Mouse (Mus musculus) kidney, adult 18-20 months (tissue): ENCODE results near the gene Coq8b.
A peak's percentile ranks its signal among the peaks of the same experiment; 100 is the strongest.

Experiments used
- DNase-seq: peaks from one replicate; pipeline ENCODE4 v3.0.0; 2021

Coq8b gene

GRCm38 (mm10) chr7:27232781-27233281 lies at the start of gene Coq8b:
Gene Coq8b (plus strand): TSS chr7:27233023.
- peak; percentile 94 for DNase-seq

DNA sequence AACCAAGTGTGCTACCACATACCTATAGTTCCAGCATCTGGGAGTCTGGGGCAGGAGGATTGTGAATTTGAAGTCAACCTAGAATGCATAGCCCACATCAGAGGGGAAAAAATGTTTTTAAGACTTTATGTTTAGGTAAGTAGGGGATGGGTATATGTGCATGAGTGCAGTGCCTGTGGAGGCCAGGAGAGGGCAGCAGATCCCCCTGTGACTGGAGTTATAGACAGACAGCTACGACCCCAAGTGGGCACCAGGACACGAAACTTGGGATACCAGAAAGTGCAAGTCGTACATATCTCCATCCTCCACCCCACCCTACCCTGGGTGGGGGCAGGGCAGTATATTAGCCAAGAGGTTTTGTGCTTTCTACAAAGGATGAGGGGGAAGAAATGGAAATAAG lies 47.9 kb upstream of the Coq8b start:
- DNase-seq, result no peak

DNA sequence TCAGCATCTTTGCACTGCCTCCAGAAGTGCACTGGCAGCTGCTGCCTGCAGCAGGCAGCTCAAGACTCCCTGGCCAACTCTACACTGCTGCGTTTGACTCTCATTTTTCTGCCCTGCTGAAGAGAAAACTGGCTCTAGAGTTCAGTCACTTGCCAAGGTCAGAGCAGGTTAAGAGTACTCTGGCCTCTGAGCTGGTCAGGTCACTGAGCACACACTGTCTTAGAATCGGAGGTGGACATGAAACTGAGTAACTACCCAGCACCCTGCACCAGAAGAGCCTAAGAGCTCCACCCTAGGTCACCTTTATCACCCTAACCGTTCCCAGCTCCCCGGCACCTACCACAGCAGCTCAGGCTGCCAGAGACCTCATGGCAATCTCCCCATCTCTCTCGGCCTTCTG lies 46.8 kb upstream of the Coq8b start:
- no peak for DNase-seq

DNA sequence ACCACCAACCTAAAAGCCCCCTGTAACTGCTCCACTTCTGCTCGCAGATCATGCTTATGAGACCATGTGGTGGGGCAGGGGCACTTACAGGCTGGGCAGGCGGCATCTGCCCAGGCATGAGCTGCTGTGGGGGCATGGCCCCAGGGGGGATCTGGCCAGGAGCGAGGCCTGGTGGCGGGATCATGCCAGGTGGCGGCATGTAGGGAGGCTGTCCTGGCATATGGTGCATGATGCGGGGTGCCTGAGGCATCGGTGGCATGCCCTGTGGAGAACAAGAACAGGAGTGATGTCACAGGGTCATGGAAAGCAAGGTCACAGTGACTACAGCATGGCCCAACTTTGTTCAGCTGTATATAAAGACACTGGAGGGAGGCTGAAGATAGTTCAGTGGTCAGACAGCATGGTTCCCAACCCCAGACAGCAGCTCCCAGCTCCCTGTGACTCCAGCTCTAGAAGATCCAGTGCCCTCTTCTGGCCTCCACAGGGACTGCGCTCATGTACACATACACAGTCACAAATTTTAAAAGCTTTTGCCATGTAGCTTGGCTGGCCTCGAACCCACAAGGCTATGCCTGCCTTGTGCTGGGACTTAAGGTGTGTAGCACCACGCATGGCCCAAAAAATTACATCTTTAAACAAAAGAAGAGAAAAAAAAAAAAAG lies 43.4 kb upstream of the Coq8b start:
- DNase-seq, result no peak

GRCm38 (mm10) chr7:27192434-27192833 lies 40.4 kb upstream of the Coq8b start:
- no peak for DNase-seq

DNA sequence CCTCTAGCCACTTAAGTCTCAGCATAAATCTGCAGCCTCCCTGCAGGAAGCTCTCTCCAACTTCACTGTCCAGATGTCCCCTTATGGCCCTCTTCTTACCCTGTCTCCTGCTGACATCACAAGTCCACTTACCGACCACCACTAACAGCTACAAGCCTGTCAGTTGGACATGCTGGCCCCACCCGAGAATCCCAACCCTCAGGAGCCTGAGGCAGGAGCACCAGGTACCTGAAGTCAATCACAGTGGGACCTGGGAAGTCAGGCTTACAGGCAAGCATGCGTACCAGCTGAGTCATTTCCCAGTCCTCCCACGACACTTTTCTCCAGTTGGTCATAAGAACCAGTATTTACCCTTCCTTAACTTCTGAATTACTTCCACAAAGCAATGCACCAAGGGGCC lies 39.1 kb upstream of the Coq8b start:
- DNase-seq, result no peak

DNA sequence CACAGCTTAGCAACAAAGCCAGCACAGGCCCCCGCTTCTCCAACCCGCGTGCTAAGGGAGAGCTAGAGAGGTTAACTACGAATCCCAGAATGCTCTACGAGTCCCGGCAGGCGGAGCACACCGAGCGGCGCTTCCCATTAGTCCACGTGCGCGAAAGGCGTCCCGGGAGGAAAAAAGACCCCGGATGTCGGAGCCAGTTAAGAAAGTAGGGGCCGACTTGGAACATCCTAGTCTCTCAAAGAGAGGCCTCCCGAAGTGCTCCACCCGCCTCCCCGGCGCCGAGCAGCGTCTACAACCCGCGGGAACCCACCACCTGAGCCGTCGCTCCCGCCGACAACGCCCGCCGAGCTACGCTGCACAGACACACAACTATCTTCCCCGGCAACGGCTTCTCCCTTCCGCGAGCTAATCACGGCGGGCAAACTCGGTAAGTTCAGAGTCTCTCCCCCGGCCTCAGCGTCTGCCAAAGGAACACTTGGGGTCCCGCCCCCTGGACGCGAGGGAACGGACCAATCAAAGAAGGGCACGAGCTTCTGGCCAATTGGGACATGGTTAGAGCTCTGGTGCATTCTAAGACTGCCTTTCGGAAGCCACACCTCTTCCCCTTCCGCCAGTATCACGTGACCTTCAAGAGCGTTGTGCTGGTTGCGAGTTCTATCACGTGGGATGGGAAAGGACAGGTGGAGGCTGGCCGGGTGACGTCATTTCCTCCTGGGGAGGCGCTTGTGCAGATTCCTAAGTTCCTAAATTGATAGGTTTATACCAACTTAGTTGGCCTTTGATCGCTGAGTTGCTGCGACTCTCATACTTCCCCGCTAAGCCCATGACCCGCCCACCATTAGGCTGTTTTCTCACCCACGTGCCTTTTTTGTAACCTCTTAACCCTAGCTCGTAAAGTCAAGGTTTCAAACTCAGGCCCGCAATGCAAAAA lies 36.9 kb upstream of the Coq8b start, which contains the start of the genes BC024978 and Snrpa:
Gene BC024978 (plus strand): TSS at position 101 of the 931 bp plus-strand sequence.
Gene Snrpa (minus strand): TSS at position 591 of the 931 bp plus-strand sequence.
- DNase-seq, result peak; percentile 96

GRCm38 (mm10) chr7:27197136-27197535 lies 35.7 kb upstream of the Coq8b start:
- DNase-seq, result no peak

DNA sequence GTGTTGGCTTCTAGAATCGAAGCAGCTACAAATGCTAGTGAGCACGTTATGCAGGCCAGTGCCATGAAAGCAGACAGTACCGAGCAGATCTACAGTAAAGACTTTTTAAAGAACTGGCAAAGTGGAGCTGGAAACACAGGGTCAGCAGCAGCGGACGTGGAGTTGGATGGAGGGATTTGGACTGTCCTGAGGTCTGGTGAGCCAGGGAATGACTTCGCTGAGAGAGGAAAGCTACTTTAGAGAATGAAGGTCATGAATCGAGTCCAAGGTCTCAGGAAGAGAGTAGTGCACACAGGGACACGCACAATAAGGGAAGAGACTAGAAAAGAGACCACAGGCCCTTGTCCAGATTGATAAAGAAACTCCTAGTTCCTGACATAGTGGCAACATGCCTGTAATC lies 35.2 kb upstream of the Coq8b start:
- DNase-seq, result no peak

DNA sequence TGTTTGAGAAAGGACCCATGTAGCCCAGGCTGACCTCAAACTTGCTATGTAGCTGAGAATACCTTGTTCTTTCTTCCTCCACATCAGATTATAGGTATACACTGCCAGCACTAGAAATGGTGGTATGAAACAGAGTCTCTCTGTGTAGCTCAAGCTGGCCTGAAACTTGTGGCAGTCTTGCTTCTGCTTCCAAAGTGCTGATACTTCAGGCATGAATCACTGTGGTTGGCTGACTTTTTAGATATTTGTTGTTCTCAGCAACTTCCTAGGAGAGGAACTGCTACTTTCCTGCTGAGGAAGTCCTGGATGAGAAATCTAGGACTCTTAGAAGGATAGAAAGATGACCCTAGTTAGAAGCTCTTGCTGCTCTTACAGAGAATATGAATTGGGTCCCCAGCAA lies 34.5 kb upstream of the Coq8b start:
- DNase-seq, result no peak

GRCm38 (mm10) chr7:27198779-27199178 lies 34.0 kb upstream of the Coq8b start:
- no peak for DNase-seq

GRCm38 (mm10) chr7:27203730-27204449 lies 28.9 kb upstream of the Coq8b start:
- DNase-seq, result peak; percentile 39

- DNase-seq, result no peak
These were observed 20.2 kb upstream of the Coq8b start for GRCm38 (mm10) chr7:27212626-27213025.

- no peak for DNase-seq
These were observed 14.2 kb upstream of the Coq8b start for GRCm38 (mm10) chr7:27218586-27218985.

- DNase-seq, result no peak
These were observed 12.9 kb upstream of the Coq8b start for GRCm38 (mm10) chr7:27219937-27220336.

DNA sequence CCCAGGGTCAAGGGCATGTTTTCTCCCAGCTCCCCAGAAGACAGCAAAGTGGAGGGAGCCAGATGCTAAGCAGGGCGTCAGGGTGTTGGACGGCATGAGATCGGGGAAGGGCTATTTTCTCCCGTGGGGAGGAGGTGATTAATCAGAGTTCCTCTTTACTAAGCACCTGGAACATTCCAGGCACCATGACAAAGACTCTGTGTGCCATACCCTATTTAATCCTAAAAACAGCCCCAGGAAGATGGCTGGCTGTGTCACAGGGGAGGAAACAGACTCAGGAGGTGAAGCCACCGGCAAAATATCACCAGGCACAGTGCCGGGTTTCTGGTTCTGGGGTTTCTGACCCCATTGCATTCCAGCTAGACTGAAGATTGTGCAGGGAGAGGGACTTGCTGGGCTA lies 10.9 kb upstream of the Coq8b start:
- no peak for DNase-seq

DNA sequence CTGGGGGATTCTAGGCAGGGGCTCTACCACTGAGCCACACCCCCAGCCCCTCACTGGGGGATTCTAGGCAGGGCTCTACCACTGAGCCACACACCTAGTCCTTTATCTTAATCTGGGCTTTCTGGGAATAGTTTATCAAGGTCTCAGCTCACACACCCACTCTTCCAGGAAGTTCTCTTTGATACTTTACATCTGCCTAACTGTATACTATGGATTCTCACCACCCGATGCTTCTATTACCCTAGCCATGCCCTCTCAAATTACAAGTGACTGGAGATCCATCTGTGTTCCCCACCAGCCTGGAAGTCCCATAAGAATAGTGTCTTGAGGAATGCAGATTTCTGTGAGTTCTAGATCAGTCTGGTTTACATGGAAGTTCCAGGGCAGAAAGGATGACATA lies 10.3 kb upstream of the Coq8b start:
- no peak for DNase-seq

- no peak for DNase-seq
These were observed 7.8 kb upstream of the Coq8b start for GRCm38 (mm10) chr7:27224877-27225575.

- no peak for DNase-seq
These were observed 5.5 kb upstream of the Coq8b start for GRCm38 (mm10) chr7:27227276-27227675.

GRCm38 (mm10) chr7:27227676-27228075 lies 5.1 kb upstream of the Coq8b start:
- no peak for DNase-seq

- DNase-seq, result peak; percentile 92
These were observed 4.5 kb upstream of the Coq8b start, which contains the start of gene Itpkc for GRCm38 (mm10) chr7:27228281-27228821. Gene Itpkc (minus strand): TSS chr7:27228661.

DNA sequence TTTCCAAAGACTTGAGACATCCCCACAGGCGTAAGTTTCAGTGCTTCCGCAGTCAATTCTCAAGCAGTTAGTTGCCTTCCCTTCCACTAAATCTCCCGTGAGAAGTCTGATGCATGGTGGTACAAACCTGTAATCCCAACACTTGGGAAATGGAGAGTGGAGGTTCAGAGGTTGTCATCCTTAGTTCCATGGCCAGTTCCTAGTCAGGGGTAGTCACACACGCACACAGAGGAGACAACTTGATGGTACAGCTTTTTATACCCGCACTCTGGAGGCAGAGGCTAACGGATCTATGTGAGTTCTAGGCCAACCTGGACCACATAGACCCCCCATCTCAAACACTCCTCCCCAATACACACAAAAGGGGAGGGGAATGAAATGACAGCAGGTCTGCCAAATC lies 4.0 kb upstream of the Coq8b start:
- DNase-seq, result no peak
